Mouse (Mus musculus): ENCODE measurements around the gene Hlcs.

Hlcs gene

DNA sequence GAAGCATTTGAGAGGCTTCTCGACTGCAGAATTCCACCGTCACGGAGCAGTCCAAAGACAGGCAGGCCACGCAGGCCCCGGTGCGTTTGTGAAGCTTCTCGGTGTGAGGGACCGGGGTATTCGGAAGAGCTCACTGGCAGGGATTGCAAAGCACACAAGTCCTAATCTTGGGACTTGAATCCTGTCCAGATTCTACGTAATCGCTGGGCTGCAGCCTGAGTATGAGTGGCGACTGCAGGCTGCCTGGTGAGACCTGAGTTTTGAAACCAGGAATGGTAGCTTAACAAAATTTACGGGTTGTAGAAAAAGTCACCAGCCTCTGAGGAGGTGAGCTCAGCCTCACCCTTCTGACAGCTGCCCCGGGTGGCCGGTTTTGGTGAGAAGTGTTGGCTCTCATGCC, 64.7 kb downstream of the Hlcs start:
- no peak for DNase-seq (ENCODE audit: low spot score in 2 of 2)

DNA sequence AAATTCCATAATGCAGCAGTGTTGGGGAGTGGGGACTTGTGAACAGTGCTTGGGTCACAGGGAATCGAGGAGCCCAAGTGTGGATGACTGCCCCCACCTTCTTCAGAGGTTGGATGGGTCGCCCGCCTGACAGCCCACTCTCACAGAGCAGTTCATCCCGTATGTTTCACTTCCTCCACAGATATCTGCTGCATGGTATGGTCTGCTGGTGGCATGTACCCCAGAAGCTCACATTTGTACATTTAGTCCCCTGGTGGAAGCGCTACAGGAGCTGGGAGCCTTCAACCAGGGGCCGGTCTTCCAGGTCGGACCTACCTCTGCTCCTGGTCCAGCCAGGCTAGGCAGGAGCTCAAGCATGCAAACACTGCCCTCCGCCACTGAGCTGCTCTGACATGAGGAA, 66.4 kb downstream of the Hlcs start:
- no peak for DNase-seq (ENCODE audit: low spot score in 2 of 2)

DNA sequence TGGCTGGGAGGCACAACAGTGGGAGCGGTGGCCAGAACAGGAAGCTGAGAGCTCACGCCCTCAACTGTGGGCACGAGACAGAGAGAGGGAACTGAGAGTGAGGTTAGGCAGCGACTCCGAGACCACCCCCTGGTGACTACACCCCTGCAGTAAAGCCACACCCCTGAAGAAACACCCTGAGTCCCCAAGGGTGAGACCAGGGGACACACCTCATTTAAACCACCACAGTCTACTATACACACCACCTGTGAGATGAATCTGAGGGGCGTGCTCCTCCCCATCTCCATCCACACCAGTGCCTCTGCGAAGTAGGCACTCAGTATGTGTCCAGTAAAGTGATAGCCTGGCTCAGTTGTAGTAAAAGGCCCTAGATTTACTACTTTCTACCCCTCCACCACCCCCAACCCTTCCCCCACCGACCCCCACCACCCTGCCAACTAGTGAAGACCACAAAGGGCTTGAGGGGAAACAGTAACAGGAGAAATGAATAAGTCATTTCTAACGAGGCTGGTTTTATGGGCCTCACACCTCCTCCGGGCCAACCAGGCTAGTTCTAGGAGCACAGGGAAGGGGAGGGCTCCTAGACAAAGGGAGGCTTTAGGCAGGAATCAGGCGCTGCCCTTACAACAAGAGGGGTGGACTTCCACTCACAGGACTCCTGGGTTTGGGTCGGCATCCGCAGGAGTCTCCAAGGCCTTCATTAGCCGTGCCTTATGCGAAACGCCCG, 67.2 kb downstream of the Hlcs start:
- DNase-seq (ENCODE audit: low spot score in 2 of 2) = no peak

DNA sequence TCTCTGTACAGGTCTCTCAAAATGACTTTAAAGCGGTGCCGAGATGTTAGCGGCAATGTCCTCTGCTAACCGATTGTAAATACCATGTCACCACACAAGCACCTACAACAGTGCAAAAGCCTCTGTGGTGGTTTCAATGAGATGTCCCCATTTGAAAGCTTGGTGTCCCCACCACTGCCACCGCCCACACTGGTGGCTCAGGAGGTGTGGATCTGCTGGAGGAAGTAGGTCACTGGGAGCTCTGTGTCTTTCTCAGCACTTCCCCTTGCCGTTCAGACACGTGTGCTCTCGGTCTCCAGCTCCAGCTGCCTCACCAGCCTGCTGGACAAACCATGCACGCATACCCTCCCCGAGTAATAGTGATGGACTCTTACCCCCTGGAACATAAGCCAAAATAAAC, 72.2 kb downstream of the Hlcs start:
- DNase-seq (ENCODE audit: low spot score in 2 of 2) = no peak

DNA sequence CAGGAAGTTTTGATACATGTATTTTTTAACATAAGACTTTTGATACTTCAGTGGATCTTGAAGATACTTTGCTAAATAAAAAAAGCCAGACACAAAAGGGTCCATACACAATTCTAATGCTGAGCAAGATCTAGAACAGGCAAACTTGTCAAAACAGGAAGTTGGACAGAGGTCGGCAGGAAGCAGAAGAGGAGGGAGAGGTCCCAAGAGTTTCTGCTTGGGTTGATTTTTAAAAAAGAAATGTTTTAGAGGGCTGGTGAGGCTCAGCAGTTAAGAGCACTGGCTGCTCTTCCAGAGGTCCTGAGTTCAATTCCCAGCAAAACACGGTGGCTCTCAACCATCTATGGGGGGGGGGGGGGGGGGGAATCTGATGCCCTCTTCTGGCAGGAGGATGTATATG, 73.2 kb downstream of the Hlcs start:
- no peak for DNase-seq (ENCODE audit: low spot score in 2 of 2)

DNA sequence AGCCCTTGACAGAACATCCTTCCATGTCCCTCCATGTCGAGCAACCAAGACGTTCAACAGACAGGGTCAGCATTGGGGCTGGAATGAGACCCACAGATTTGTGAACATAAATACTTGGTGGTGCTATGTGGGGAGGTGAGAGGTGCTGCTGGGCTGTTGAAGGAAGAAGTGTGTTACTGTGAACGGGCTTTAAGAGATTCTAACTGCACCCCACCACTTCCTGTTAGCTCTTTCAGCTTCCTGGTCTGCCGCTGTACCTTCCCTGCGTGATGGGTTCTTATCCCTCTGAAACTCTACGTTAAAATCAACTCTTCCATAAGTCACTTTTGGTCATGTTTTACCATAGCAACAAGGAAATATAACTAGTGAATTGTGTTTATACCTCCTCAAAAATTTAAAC, 73.8 kb downstream of the Hlcs start:
- no peak for DNase-seq (ENCODE audit: low spot score in 2 of 2)

DNA sequence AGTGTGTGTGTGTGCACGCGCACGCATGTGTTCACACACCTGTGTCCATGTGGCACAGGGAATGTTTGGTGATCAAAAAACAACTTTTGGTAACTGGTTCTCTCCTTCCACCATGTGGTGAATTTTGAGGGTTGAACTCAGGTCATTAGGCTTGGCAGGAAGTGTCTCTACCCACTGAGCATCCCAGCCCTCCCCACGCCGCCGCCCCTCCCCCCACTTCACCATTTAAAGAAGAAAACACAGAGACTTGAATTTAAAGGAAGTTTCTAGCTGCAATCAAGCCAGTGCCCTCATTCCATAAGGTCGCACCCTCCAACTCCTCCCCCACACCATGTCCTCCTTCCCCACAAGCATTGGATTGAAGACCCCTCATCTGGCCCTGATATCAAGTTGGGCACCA, 74.2 kb downstream of the Hlcs start:
- no peak for DNase-seq (ENCODE audit: low spot score in 2 of 2)

DNA sequence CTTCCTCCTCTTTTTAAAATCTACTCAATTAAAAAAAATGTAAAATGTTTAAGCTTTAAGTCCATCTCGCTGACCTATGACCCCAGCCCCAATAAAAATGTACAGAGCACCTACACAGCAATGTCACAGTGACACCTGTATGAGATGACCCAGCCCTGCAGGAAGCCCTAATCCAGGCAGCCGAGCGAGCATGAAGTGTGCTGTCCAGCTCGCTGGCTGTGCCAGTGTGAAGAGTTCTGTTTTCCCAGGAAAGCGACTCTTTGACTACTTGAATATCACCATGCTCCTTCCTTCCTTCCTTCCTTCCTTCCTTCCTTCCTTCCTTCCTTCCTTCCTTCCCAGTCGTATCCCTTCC, 76.3 kb downstream of the Hlcs start:
- DNase-seq (ENCODE audit: low spot score in 2 of 2) = no peak

DNA sequence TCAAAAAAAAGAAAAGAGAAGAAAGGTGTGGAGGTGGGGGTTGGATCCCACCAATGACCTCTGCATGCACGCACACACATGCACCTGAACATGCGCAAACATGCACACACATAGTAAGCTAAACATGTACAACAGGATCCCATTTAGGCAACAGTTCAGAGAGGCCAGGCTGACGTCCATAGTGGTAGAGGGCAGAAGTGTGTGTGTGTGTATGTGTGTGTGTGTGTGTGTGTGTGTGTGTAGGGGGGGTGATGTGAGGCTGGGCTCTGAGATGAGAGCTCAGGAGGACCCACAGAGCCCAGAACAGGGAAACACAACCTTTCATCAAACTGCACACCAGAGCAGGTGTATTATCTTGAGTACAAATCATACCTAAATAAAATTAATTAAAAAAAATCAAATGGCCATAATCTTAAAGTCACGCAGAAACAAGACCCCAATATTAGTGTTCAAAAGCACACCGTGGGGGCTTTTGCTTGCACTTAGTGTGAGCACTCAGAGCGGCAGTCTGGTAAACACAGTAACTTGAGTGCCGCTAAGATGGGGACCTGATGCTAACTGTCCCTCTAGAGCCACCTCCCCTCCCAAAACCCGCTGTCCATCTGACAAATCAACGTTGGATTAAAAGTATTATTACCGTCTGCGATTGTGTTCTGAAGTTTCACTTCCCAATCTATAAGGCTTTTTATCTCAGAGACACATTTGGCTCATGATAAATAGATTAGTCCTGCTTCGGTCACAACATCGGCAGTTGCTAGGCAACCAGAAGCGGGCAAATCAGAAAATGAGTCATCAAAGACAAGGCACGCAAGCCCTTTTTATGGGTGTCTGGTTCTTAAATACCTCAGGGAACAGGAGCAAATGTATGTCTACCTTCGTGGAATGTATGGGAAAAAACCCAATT, 76.9 kb downstream of the Hlcs start:
- DNase-seq (ENCODE audit: low spot score in 2 of 2) = no peak

DNA sequence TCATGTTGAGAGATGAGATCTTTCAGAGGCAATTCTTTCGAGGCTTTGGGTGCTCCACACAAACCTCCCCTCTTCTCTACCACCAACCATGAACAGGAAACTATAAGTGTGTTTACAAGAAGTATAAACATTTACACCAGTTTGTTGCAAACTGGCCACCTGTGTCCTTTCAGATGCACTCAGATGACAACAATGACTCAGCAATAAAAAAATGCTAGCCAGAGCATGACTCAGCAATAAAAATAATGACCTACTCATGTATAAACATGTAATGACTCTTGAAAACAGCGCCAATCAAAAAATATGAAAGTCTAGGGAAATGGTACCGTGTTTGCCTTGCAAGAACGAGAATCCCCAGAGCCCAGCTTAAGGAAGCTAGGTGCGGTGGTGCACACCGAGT, 77.7 kb downstream of the Hlcs start:
- DNase-seq (ENCODE audit: low spot score in 2 of 2) = no peak

DNA sequence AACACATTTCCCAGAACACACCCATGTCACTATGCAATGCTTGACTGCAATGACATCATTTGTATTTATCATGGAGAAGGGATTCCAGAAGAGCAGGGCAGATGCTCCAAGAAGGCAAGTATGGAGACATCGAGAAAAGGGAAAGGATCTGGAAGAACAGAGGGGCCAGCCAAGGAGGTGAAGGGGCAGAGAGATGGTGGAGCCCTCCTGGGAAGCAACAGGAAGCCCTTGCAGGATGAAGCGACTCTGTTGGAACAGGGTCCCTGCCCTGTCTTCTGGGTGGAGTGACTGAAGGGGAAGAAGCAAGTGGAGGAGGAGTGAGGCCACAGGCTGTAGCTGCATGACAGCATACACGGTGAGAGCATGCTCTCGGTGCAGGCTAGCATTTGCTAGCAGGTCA, 79.2 kb downstream of the Hlcs start:
- DNase-seq (ENCODE audit: low spot score in 2 of 2) = no peak

DNA sequence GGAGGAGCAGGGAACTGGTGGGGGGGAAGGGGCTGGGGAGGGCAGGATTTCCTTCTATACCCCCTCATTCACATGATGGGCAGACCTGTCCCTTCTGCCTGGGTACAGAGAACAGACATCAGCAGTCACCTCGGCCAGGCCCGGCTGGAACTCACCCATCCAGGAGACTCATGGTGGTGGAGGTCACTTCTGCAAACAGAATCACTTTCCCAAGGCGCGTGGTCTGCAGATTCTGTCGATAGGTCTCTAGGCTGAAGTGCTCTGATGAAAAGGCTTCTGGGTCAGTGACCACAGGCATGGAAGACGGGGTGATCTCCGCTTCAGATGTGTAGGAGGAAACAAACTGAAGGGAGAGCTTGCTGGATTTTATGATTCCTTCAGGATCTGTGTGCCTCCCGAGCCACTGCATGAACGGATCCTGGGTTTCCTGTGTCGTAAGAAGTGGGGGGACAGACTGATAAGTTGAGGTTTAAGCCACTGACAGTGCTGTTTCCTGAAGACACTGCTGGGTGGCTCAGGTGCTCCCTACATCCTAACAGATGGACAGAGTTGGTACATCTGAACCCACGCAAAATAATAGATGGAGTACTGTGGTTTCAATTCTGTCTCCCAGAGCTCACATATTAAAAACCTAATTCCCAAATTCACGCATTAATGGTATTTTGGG, 82.3 kb downstream of the Hlcs start:
- no peak for DNase-seq (ENCODE audit: low spot score in 2 of 2)

DNA sequence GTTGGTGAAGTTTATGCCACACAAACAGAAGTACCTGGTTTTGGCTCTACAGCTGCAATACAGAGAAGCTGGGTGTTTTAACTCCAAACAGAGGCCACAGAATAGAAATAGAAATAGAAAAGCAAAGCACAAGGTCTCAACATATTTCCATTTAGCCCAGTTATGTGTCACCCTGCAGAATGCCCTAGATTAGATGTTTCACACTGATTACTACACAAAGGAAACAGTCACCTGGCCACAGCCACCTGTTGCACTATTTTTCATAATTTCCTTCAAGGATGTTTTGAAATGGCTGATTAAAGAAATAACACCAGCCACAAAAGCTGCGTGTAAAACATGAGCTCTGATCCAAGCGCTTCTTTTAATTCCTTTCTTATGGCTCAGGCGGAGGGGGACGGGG, 82.9 kb downstream of the Hlcs start:
- DNase-seq (ENCODE audit: low spot score in 2 of 2) = no peak

DNA sequence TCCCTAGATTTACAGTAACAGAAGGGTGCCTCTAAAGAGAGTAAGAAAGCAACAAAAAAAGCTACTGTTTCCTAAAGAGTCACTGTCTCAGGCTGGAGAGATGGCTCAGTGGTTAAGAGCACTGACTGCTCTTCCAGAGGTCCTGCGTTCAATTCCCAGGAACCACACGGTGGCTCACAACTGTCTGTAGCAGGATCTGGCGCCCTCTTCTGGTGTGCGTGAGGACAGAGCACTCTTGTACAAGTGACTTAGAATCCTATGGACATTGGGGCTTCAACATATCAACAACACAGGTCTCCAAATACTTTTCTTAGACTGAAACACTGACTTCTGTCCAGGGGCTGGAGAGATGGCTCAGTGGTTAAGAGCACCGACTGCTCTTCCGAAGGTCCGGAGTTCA, 83.5 kb downstream of the Hlcs start:
- no peak for DNase-seq (ENCODE audit: low spot score in 2 of 2)

DNA sequence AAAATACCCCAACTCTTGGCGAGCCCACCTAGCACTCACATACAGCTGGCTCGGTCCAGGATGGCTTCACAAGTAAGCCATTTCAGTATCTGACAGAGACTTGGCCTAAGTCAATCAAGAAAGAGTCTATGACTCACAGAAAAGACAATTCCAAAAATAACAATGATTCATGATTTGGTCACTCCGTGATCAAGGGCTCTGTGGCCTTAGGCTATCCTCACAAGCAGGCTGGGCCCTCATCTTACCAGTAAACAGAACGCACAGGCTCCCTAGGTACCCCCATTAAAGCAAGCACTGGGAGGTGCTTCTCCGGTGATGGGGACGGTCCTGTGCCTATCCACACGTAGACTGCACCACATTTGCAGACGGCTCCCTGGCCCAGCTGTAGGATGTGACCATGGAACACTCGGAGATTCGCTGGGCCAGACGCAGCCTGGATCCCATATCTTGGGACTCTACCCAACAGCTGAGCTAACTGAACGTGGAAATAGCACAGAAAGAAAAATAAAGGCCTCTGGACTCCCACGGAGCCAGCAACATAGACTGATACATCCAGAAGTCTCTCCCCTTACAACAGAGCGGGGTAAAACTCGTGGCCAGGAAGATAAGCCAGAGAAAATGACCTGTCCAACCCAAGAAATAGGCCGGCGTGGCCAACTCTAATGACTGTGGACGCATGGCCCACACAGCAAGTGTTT, 84.4 kb downstream of the Hlcs start:
- DNase-seq (ENCODE audit: low spot score in 2 of 2) = no peak

DNA sequence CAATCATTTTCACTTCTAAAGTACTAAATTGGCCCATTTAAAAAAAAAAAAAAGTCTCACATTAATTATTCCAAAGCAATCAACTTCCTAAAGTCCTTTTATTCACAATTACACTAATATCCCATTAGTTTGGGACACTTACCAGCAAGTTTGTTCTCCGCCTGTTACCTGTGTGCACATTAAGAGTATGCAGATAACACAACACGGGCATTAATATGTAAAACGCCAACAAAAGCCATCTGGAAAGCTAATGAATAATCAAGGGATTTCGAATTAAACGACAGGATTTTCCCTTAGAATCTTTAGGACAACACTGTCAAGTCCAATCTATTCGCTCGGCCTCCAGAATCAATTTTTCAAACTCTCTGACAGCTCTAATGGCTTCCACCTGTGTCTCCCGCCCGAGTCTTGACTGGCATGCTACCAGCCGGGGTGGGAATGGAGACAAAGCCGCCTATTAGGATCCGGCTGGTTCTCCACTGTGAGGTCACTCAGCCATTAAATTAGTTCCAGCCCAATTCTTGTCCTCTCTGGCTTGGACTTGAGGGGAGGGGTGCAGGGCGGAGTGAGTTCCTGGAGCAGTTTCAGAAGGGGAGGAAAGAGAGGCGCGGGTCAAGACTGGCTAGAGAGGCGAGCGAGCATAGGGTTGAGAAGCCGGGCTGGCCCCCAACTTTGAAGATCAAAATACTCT, 85.9 kb downstream of the Hlcs start:
- DNase-seq (ENCODE audit: low spot score in 2 of 2) = peak in 1 of 2 experiments; percentile 70

DNA sequence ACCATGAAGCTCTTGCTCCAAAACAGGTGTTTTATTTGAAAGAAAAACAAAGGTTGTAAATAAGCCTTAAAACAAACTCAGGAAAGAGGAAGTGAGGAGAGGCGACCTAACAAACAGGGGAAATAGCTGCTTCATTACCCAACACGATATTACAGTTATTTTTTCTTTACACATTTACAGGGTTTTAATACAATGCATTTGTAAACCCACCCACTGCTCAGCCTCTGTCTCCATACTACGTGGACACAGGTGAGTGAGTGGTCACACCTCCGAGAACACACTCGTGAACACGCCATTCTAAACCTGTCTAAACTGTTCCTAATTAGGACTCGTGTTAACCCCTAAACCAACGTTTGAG, 90.0 kb downstream of the Hlcs start:
- no peak for DNase-seq (ENCODE audit: low spot score in 2 of 2)

DNA sequence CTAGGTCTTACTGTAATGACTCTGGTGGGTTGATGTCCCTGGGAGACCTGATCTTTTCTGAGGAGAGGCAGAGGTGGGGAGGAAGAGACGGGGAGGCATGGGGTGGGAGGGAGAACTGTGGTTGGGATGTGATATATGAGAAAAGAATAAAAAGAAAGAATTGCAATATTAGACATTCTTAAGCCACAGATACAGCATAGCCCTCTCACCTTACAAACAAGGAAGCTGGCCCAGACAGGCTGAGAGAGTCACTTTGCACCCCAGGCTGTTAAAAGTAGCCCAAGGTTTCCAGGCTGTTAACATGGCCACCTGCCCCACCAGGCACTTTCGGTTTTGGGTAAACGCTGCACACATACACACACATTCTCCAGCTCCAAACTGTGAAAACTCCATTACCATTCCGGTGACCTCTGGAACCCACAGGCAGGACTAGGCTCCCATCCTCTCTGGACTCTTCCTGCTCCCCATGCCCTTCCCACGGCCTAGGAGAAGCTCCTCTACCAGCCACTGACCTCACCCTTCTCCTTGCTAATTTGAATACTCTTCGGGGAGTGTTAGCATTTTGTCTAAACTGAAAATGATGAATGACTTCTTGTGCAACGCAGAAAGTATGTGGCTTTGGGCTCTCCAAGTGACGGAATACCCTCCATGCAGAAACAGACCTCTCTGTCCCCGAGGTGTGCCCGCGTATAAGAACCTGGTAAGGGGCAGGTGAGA, 90.6 kb downstream of the Hlcs start:
- DNase-seq (ENCODE audit: low spot score in 2 of 2) = no peak

DNA sequence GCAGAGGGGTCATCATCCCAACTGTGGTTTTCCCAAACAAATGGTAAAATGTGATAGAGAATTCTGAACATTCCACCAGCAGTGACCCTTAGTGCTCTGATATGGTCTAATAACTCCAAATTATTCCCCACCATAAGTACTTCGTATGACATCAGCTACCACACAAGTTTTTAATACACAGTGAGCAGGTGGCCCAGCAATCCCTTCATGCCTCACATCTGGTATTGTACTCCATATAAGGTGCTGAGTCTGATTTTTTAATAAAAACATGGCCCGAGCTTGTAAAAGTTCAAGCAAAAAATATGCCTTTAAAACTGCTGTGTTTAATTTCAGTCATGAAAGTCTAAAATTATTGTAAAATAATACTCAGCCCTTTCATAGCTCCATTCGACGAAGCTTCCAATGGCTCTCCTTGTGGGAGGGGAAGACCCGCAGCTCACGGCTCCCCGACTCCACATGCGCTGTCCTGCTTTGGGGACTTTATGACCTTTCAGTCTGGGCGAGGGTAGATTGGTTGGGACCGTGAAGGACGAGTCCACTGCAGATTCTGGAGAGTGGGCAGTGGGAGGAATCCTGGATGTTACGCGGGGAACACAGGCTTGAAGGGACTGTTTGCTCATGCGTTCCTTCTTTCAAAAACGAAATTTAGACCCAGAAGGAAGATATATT, 102.5 kb downstream of the Hlcs start:
- DNase-seq (ENCODE audit: low spot score in 2 of 2) = no peak

DNA sequence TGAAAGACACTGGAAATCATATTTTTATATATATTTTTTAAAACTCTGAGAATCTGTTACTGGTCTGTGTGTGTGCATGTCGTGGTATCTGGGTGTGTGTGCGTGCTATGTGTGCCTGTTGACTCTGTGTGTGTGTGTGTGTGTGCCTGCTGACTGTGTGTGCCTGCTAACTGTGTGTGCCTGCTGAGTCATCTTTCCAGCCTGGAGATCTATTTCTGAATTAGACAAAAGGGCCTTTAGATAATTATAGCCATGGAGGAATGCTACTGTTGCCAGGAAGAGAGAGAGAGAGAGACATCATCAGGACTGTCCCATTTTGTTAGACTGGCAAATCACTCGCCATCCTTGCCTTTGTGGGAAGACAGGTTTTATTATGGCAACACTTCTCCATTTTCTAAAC, 103.7 kb downstream of the Hlcs start:
- DNase-seq (ENCODE audit: low spot score in 2 of 2) = no peak

DNA sequence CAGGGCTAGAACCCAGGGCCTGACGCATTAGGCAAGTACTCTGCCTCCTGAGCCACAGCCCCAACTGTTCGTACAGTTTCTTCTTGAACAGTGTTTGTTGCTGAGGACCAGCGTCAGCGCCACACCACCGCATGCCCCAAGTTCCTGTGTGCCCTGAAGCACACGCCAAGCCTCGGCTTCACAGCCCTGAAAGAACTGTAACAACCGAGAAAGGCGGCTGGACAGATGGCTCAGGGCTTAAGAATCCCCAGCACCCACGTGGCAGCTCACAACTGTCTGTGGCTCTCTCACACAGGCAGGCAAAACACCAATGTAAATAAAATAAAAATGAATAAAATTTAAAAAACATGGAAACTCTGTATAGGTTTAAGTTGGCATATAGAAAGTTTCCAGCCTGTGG, 104.5 kb downstream of the Hlcs start:
- no peak for DNase-seq (ENCODE audit: low spot score in 2 of 2)
